Mouse (Mus musculus): Measurements from ENCODE around the gene Fstl4. TPM values are rescaled to one million over a fixed set of nuclear protein-coding genes. Genes with fewer than 3 reads are reported as not detected.
A peak's percentile ranks its signal among the peaks of the same experiment; 100 is the strongest.
"Not testable (repeated sequence)": the region's sequence is repeated elsewhere in the genome, so short reads cannot be mapped to it uniquely, and the experiment has no call there.

Gene Fstl4
- total RNA-seq, 4 experiments from 2014 or later, result 0.65 to 1.3 (median 0.95) TPM

DNA sequence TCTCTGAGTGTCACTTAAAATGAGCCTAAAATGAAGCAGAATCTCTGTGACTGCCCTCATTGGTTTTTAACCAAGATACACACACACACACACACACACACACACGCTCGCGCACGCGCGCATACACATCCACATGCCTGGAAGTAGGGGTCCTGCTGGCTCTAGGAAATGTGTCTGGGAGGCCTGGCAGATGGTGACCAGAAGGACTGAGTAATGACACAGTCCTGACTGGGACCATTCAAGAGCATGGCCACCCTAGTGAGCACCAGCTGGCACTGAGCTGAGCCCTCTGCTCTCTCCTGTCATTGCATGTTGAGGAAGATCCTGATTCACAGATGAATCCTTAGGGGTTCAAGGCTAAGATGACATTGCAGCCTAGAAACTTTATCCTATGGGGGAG is 261.3 kb downstream of the Fstl4 start:
- no peak for DNase-seq

DNA sequence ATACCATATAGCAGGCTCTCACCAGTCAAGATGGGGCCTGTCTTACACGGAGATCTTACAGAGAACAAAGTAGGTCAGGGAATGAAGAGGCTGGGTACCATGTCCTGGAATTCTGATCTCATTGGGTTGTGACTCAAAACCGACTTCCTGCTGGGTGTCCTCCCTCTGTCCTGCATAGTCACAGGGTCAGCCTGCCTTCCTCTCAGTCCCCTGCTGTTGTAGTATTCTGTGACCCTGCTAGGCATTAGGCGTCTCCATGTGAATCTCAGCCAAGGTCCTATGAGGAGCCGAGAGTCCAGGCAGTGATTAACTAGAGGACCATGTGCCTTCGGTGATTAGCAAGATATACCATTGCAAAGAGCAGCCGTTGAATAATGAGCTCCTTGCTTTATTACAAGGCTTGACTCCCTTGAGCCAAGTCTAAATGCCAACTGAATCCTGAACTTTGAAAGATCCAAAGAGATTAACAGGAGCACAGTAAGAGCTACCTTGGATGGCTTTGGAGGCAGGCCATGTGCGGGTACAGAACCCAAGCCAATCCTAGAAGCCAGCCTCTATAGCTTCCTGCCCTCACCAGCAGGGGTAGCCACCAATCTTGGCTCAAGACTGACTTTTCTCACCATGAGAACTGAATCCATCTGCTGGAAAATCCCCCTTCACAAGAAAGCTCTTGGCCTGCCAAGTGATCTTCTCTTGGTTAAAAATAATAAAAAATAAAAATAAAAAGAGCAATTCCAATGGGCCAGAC is 264.2 kb downstream of the Fstl4 start:
- no peak for DNase-seq

DNA sequence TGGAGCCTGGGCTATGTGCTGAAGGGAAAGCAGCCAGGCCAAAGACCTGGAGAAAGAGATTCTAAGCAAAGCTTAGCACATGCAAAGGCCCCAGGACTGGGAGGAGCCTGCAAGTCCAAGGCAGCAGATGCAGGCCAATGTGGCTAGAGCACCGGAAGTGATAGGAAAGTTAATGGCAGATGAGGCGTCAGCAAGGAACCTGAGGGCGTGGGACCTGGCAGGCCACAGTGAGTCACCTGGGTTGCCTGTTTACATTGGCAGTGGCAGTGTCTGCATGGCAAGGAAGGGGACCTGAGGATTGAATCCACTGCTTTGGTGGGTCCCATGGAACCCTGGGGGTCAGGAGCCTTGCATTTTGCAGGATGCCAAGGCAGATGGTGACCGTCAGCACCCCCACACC is 267.3 kb downstream of the Fstl4 start:
- DNase-seq, result no peak

DNA sequence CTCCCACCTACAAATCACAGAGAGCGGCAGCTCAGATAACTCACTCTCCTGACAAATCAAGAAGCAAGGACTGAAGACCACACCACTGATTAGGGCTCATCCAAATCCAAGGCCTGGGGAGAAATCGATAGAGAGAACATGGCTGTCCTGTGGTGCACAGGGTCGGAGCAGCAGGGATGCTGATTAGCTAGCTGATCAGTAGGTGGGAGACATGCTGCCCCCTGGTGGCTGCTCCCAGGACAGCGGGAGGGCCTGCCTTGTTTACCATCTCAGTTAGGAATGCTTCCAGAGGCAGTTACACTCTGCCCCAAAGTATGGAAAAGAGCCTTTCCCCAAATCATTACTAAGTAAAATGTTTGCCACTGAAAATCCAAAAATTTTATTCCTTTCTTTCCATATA is 267.9 kb downstream of the Fstl4 start:
- peak; percentile 58 for DNase-seq

DNA sequence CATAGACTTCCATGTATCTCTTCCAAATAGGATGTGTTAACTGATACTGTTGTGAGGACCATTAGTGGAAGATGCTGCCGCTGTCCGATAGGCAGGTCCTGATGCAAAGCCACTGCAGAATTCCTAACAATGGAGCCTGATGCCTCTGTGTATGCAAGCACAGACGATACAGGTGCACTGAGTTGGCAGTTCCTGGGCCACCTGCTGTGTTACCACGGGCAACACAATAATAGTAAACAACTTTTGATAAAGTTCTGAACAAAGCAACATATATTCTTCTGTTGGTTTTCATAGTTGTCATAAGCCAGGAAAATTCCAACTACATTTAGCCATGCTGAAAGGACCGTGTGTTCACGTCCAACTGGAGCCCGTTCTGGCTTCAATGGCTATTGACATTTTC is 271.0 kb downstream of the Fstl4 start:
- no peak for DNase-seq

DNA sequence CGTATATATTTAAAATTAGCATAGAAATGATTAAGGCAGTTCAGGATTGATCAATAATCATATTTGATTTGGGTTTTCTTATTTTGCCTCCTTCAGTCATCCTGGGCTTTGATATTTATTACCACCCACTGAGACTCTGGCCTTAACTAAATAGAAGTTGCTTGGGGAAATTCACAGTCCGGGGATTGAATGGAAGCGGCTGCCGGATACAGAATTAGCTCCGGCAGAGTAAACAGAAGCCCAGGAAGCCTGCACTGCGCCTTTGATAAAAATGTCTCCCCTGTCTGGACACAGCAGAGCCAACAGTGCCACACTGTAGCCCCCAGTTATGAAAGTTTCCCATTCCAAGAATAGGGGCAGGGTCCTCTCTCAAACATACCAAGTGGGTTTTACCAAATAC is 282.4 kb downstream of the Fstl4 start:
- no peak for DNase-seq

DNA sequence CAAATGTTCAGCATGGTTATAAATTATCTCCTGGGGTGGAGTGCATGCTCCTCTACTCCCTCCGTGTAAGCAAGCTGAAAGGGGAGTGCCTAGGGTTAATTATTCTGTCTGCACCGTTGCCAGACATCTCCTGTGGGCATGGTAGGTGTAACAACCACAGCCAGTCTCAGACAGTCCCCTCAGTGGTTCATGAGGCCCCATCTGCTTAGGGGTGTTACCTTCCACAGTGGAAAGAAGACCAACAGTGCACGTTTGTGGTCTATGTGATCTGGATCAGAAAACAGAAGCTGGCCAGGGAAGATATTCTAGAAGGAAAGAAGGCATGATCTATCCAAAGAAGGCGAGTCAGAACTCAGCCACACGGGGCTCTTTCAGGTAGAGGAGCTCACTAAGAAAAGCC is 289.7 kb downstream of the Fstl4 start:
- DNase-seq, result no peak

DNA sequence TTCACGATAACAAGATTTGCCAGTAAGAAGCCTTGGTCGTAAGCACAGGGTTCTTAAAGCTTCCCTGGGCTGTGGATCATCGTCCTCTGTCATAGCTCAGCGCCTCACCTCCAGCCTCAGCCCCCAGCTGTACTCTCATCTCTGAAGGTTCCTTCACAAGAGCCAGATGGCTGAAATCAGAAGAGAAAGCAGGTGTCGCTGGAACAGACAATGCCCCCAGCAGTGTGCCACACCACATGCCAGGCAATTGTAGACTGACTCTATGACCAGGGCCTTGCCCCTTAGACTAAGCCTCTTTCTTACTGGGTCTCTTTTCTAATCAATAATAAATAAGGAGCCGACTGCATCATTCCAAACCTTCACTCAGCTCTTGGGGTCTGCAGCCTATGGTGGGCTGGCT is 291.5 kb downstream of the Fstl4 start:
- DNase-seq, result no peak

DNA sequence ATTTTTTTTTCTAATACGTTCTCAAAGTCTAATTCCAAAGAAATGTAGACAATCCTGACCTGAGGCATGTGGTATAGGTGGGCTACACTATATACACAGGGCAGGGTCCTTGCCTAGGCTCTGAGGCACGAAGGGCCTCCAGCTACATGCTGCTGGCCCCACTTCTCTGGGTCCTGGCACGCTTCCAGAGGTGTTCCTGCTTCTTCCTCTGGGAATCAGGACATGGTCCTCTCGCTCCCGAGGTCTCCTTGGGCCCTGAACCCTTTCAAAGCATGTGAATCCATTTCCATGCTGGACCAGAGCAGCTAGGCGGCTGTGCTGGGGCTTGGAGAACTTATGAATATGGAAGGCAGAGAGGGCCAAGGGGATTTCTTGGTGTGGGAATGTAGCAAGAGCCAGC is 292.3 kb downstream of the Fstl4 start:
- DNase-seq, result no peak

DNA sequence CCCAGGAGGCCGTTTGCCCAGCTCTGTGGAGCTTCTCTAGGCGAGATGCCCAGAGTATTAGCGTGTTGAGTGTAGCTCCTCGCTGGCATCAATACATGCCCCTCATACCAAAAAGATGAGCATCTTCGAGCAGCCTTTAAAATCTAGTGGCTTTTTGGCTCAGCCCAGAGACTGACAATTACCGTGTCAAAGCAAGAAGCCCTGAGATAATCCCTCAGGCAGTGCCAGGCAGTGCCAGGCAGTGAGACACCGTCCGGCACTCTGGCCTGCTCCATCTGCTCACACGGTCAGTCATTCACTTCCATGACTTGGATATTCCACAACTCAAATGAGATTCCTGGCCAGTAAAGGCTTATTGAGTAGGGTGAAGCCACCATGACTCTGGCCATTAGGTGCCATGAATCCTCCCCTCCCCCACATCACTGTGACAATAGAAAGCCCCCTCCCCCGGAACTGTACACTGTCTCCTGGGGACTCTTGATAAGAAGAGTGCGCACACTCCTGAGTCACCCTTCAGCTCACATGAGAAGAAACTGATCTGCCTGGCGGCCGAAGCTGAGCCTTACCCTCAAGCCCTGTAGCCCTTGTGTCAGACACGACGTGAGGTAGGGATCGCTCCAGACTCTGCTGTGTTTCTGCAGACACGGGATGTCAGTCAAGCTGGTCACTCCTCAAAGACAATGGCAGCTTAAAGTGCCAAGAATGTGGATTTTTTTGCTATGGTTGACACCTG is 293.6 kb downstream of the Fstl4 start:
- no peak for DNase-seq

DNA sequence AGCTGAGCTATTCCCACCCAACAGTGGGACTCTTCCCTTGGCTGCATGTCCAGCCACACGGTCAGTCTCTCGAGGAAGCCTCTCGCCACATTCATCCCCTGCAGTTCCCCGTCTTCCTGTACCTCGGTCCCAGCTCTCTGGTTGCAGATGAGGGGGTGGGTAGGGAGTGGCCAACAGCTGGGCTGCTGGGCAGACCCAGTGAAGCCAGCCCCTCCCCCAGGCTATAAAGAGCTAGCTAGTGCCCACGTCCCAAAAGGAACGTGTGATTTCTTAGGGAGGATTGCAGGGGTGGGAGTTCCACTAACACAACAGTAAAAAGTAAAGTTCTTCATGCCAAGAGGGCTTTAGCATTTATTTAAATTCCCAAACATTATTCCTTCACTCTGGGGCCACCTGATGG is 294.1 kb downstream of the Fstl4 start:
- no peak for DNase-seq

DNA sequence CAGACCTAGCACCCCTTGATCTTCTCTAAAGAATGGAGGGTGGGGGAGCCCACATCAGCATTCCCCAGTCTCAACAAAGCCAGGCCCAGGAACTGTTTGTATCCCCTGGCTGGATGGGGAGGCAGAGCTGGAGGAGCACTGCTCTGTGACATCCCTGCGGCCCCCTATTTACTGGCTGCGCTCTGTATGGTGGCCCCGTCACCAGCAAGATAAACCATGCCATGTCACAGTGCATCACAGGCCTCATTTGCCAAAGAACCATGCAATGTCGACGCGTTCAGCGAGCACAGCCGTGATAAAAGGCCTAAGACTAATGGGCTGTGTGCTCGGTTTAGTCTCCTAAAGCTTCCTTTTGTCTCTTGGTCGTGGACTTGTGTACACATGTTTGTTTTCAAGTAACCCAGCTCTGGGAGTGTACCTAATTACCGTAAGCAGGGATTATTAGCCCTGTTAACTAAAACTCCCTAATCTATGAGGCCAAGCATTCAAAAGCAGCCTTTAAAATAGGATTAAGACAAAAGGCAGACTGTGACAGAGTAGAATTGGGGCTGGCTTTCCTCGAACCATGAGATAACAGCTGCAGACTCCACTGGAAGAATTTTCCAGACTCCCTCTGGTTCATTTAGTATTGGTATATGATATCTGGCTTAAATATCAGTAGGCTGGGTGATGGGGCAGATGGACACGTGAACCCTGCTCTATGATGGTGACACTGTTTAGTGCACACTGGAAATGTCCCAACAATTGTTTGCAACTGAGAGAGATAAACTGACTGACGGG is 303.5 kb downstream of the Fstl4 start:
- no peak for DNase-seq

DNA sequence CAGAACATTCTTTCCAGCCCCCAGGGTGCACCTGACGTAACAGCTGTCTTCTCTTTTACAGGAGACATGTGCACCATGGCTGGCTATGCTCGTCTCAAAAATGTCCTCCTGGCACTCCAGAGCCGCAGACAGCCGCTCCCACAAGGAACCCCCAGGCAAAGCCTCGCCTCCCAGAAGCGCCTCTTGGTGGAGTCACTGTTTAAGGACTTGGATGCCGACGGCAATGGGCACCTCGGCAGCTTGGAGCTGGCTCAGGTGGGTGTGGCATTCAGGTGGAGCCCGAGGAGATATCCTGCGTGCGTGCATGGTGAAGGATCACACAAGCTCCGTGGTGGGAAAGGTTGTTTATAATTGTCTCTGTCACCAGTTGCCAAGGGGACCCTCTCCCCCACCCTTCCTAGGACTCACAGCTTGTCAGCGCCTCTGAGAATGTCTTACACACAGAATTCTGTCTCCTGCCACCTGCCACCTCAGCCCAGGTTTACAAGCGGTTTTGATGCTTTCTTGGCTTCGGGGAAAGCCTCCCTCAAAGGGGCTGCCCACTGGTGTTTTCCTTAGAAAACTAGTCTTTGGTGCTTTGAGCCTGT is 304.1 kb downstream of the Fstl4 start:
- peak; percentile 10 for DNase-seq

DNA sequence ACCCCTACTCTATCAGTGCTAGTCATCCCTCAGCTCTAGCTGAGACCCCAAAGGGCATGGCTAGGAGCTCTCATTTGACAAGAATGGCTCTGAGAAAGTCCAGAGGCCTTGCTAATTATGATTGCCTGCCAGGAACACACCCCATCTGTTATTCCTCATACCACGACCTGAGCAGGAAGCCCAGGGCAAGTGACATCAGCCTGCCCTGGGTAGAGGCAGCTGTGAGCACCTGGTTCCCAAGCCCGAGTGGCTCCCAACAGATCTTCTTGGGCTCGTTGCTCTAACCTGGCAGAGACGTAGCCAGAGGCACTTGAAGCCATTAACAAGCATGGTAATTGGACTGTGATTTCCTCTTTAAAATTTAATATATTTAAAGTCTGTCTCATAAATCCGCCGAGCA is 305.3 kb downstream of the Fstl4 start:
- no peak for DNase-seq

DNA sequence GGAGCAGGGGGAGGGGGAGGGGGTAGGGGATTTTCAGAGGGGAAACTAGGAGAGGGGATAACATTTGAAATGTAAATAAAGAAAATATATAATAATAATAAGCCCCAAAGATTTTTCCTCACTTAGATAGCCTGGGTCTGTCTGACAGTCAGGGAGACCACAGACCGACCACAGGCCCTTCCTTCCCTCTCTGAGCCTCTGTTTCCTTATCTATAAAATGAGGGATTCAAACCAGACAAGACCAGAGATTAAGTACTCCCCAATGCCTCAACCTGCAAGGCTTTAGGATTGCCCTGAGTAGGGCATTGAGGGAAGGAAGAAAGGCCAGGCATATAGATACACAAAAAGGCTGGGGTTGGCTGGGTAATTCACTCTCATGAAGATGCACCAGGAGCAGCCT is 307.2 kb downstream of the Fstl4 start:
- DNase-seq, result no peak

DNA sequence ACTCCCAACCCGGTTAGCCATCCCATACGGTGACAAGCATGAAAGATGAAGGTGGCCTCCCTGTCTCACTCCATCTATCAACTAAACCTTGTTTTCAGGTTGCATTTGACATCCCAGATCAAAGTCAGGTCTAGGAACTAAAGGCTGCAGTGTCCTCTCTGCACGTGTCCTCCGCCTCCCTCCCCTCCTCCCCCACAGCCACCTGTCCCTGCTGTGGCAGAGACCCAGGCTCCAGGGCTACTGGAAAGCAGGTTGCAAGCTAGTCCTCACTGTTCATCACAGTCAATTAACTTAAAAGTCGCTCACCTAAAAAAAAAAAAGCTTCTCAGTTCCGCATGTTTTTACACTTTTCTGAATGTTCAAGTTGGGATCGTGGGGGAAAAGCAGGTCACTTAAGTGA is 313.2 kb downstream of the Fstl4 start:
- DNase-seq, result no peak

DNA sequence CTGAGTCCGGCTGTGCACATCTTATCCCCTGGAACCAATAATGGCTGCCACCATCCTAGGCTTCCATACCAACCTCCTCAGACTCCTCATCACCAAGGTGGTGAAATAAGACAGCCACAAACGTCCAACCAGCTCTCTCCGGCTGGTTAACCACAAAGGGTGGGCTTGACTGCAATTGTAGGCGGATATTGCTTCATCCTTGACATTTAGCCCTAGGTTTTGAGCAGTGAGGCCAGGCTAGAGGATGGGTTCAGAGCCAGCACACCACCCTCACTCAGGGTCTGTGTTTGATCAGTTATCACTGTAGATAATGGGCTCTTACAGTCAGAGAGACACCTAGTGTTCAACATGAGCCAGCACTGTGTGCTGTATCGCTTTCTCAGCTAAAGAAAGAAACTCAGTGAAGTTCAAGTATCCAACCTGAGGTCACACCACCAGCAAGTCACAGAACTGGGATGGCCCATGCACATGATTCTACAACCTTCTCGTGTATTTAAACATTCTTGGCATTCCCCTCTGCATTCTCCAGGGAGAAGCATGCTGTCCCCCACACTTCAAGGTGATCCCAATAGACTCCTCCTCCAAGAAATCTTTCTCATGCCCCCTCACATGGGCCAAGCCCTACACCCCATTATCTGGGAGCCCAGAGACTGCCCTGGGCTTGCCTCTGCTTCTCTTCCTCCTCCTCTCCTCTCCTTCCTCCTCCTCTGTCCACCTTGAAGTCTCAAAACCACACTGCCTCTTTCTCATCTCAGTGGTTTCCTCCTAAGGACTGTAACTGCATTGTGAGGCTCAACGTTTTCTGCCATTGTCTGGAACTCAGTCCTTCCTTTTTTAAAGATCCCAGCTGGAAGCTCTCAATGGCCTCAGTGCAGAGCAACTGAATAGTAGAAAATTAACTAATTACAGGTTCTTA is 314.2 kb downstream of the Fstl4 start:
- no peak for DNase-seq

DNA sequence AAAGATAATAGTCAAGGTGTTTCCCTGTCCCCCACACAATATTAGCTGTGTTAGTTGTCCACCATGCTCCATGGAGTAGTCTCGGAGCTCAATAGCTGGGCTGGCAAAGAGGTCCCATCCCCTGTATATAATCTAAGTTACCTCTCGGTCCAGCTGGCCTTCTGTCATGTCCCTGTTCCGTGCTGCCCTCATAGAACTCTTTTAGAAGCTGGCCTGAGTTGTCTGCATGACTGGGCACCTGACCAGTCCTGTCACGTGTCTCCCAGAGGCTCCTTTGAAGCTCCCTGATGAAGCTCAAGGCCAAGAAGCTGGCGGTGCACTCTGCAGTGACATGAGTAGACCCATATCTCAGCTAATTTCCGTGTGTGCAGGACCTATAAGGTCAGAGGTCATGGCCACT is 316.9 kb downstream of the Fstl4 start:
- DNase-seq, result no peak

DNA sequence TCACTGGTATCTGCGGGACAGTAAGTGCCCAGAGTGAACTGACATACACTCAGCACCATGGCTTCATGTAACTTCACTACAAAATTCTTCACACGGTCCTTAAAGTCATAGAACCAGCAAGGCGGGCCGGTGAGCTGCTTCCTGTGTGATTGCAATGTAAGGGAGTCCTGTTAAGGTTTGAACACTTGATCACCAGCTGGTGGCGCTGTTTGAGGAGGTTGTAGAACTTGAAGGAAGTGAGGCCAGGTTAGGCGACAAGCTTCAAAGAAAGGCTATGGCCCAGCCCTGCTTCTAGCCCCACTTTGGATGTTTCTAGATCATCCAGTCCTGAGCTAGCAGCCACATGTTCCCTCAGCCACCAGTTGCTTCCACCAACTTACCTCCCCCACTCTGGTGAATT is 320.9 kb downstream of the Fstl4 start:
- no peak for DNase-seq

DNA sequence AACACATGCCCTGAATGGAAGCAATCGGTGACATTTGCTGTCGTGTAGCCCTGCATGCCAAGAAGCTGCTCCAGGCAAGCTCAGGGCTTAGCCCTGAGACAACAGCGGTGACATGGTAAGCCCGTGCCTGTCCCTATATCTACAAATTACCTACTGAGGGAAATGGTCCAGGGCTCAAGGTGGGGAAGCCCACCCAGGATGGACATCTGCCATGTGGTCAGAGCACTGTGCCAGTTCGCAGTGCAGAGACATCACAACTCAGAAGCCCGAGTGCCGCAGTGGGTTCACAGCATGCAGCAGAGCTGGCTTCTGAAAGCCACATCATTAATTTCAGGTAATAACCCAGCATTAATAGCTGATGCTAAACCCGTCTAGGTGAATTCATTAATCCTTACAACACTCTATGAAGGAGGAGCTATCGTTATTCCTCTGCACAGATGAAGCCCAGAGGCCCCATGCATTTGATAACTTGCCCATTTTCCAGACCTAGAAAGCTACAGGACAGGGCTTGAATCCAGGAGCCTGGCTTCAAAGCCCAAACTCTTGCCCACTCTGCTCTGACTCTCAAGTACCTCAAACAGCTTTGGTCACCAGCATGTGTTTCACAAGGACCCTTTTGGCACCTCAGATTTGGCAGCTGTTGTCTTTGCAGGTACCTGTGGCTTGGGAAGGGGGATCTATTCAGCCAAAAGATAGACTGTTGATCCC is 321.6 kb downstream of the Fstl4 start:
- no peak for DNase-seq

DNA sequence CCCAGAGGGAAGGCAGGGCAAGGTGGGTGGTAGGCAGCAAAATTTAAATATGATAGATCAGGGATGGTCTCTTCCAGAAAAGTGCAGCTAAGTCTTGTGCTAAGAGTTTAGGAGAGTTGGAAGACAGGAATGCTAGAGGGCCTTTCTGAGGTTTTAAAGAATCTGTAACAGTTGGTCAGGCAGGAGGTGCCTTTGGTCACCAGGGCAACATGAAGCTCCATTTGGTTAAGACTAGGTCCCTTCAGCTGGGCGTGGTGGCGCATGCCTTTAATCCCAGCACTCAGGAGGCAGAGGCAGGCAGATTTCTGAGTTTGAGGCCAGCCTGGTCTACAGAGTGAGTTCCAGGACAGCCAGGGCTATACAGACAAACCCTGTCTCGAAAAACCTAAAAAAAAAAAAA is 323.5 kb downstream of the Fstl4 start:
- DNase-seq, result not testable (repeated sequence)

Measured in adrenal gland, adult 8-10 months (tissue).